Mouse (Mus musculus) heart, embryonic 13.5 days (tissue): Measurements from ENCODE around the gene Trak2. TPM values are rescaled to one million over a fixed set of nuclear protein-coding genes. Genes with fewer than 3 reads are reported as not detected.

Experiments
- ATAC-seq: fragments of 200-750 bp; cut with Nextera tagmentation; 2 replicates; pipeline ENCODE4 v1.8.0; 2017; ENCODE audit warnings: moderate TSS enrichment; ENCODE audit not compliant: insufficient number of reproducible peaks, low FRiP score, low TSS enrichment; ENCODE audit errors: extremely low read depth
- H3K27ac ChIP-seq: fragments of 300-500 bp; sonication (generic); replicated peaks from 2 replicates; pipeline ENCODE4 v1.5.1; 2015; ENCODE audit warnings: moderate library complexity, mild to moderate bottlenecking, inconsistent platforms
- H3K27me3 ChIP-seq: fragments of 300-500 bp; sonication (generic); replicated peaks from 2 replicates; pipeline ENCODE4 v1.6.1; 2015; ENCODE audit warnings: mild to moderate bottlenecking, inconsistent platforms
- H3K36me3 ChIP-seq: fragments of 300-500 bp; sonication (generic); 2 replicates; pipeline ENCODE4 v1.6.1; 2015; ENCODE audit warnings: mild to moderate bottlenecking, inconsistent platforms
- H3K4me1 ChIP-seq: fragments of 300-500 bp; sonication (generic); 2 replicates; pipeline ENCODE4 v1.6.1; 2015; ENCODE audit warnings: inconsistent platforms
- H3K4me2 ChIP-seq: fragments of 300-500 bp; sonication (generic); 2 replicates; pipeline ENCODE4 v1.6.1; 2015; ENCODE audit warnings: inconsistent platforms, mild to moderate bottlenecking, moderate library complexity
- H3K4me3 ChIP-seq: fragments of 300-500 bp; sonication (generic); 2 replicates; pipeline ENCODE4 v1.5.1; 2015; ENCODE audit warnings: moderate library complexity, mild to moderate bottlenecking, inconsistent platforms
- H3K9ac ChIP-seq: fragments of 300-500 bp; sonication (generic); 2 replicates; pipeline ENCODE4 v1.6.1; 2015; ENCODE audit warnings: inconsistent platforms, mild to moderate bottlenecking, moderate library complexity
- H3K9me3 ChIP-seq: fragments of 300-500 bp; sonication (generic); 2 replicates; pipeline ENCODE4 v1.6.1; 2016; ENCODE audit warnings: inconsistent platforms
- WGBS: fragments of 180-500 bp; shearing (Covaris S2); methylation state at CpG from one replicate; pipeline ENCODE4 v1.1.7; 2015; ENCODE audit warnings: mixed read lengths; 5-methylcytosine and 5-hydroxymethylcytosine counted together
- polyA plus RNA-seq: library from polyadenylated mRNA; unstranded; fragments of >200 nt; fragmentation: Nextera tagmentation; extraction: Ambion mirVana; gene quantifications from 2 replicates; pipeline ENCODE4 v1.2.1, GENCODE M21; 2015

The Trak2 gene
- 24.9 and 25.4 TPM in 2 replicates for polyA plus RNA-seq

- under 1% methylated on average over 68 of the region's 69 CpGs for WGBS
These were observed at the start of gene Trak2, which contains the start of gene Stradb for GRCm38 (mm10) chr1:58973366-58974221. TSS of gene Trak2 (minus strand) at chr1:58973430. TSS of gene Stradb (plus strand) at chr1:58973522.

GRCm38 (mm10) chr1:59021556-59021955 is 48.3 kb upstream of the Trak2 start:
- Histone ChIP-seq H3K27ac (no peak overlapping the region), H3K4me1 (no peaks in the 10 kb centered on the region), H3K4me3 (no peak overlapping the region), H3K27me3 (no peaks in the 10 kb centered on the region), H3K36me3 (no peaks in the 10 kb centered on the region), H3K9me3 (no peaks in the 10 kb centered on the region), H3K4me2 (no peak overlapping the region), H3K9ac (no peak overlapping the region)
- no peak for ATAC-seq
- WGBS: 73% methylated on average over 3 of the region's 3 CpGs

More at GRCm38 (mm10) chr1:58973366-58974221, at the start of gene Trak2, which contains the start of gene Stradb:
- Histone ChIP-seq H3K4me2 (peak within 1 kb of the TSS; percentile 92), H3K36me3 (no peaks in the 10 kb centered on the region; the same call in 1 of the 2 replicates), H3K9me3 (no peaks in the 10 kb centered on the region), H3K4me1 (peaks cover 49% of the 10 kb centered on the region), H3K27ac (peak within 1 kb of the TSS; percentile 93), H3K27me3 (no peaks in the 10 kb centered on the region), H3K4me3 (peak within 1 kb of the TSS; percentile 97), H3K9ac (peak within 1 kb of the TSS; percentile 94)
- peak; percentile 92 for ATAC-seq

- Histone ChIP-seq H3K36me3 (no peaks in the 10 kb centered on the region), H3K4me1 (no peaks in the 10 kb centered on the region), H3K4me3 (no peak overlapping the region), H3K27ac (no peak overlapping the region), H3K9ac (no peak overlapping the region), H3K27me3 (no peaks in the 10 kb centered on the region), H3K9me3 (no peaks in the 10 kb centered on the region), H3K4me2 (no peak overlapping the region)
- ATAC-seq: no peak
- 31% methylated on average over 4 of the region's 4 CpGs for WGBS
These were observed 36.0 kb upstream of the Trak2 start for GRCm38 (mm10) chr1:59009250-59009649.

GRCm38 (mm10) chr1:58995313-58995712 is 22.1 kb upstream of the Trak2 start:
- Histone ChIP-seq H3K36me3 (peaks cover 41% of the 10 kb centered on the region), H3K4me1 (peaks cover 7% of the 10 kb centered on the region; the same call in 1 of the 2 replicates), H3K9me3 (no peaks in the 10 kb centered on the region), H3K4me3 (no peak overlapping the region), H3K4me2 (no peak overlapping the region), H3K9ac (no peak overlapping the region), H3K27me3 (no peaks in the 10 kb centered on the region), H3K27ac (no peak overlapping the region)
- 89% methylated on average over 5 of the region's 5 CpGs for WGBS
- no peak for ATAC-seq

- ATAC-seq: no peak
- Histone ChIP-seq H3K9ac (no peak overlapping the region), H3K4me2 (no peak overlapping the region), H3K9me3 (no peaks in the 10 kb centered on the region), H3K27ac (no peak overlapping the region), H3K4me1 (peaks cover 7% of the 10 kb centered on the region; the same call in 1 of the 2 replicates), H3K4me3 (no peak overlapping the region), H3K36me3 (peaks cover 44% of the 10 kb centered on the region), H3K27me3 (no peaks in the 10 kb centered on the region)
- 22% methylated on average over 1 of the region's 1 CpGs for WGBS
These were observed 20.5 kb upstream of the Trak2 start for GRCm38 (mm10) chr1:58993723-58994122.

- Histone ChIP-seq H3K9ac (no peak overlapping the region), H3K4me3 (no peak overlapping the region), H3K4me1 (peaks cover 7% of the 10 kb centered on the region; the same call in 1 of the 2 replicates), H3K9me3 (no peaks in the 10 kb centered on the region), H3K4me2 (no peak overlapping the region), H3K27ac (no peak overlapping the region), H3K27me3 (no peaks in the 10 kb centered on the region), H3K36me3 (peaks cover 44% of the 10 kb centered on the region)
- WGBS: 82% methylated on average over 7 of the region's 7 CpGs
- ATAC-seq: no peak
These were observed 19.9 kb upstream of the Trak2 start for GRCm38 (mm10) chr1:58993144-58993543.

- Histone ChIP-seq H3K27ac (no peak overlapping the region), H3K36me3 (peaks cover 56% of the 10 kb centered on the region), H3K4me3 (no peak overlapping the region), H3K9me3 (no peaks in the 10 kb centered on the region), H3K27me3 (no peaks in the 10 kb centered on the region), H3K4me1 (no peaks in the 10 kb centered on the region), H3K4me2 (no peak overlapping the region), H3K9ac (no peak overlapping the region)
- WGBS: 77% methylated on average over 5 of the region's 5 CpGs
- no peak for ATAC-seq
These were observed 11.4 kb upstream of the Trak2 start for GRCm38 (mm10) chr1:58984586-58984985.

GRCm38 (mm10) chr1:58982276-58982675 is 9.0 kb upstream of the Trak2 start:
- H3K4me1 ChIP-seq: no peaks in the 10 kb centered on the region
- WGBS: 83% methylated on average over 3 of the region's 3 CpGs
- no peak overlapping the region for H3K27ac ChIP-seq
- no peak overlapping the region for H3K9ac ChIP-seq
- H3K4me2 ChIP-seq: no peak overlapping the region
- H3K9me3 ChIP-seq: no peaks in the 10 kb centered on the region
- H3K36me3 ChIP-seq: peaks cover 55% of the 10 kb centered on the region
- no peak overlapping the region for H3K4me3 ChIP-seq
- no peaks in the 10 kb centered on the region for H3K27me3 ChIP-seq
- ATAC-seq: no peak

- no peaks in the 10 kb centered on the region for H3K9me3 ChIP-seq
- under 1% methylated on average over 28 of the region's 28 CpGs for WGBS
- H3K4me2 ChIP-seq: peak overlapping the region; percentile 76
- H3K27me3 ChIP-seq: no peaks in the 10 kb centered on the region
- H3K4me1 ChIP-seq: peaks cover 56% of the 10 kb centered on the region
- no peak; the same call in 1 of the 2 replicates for ATAC-seq
- peak overlapping the region; percentile 97 for H3K4me3 ChIP-seq
- peak overlapping the region; percentile 93 for H3K27ac ChIP-seq
- H3K36me3 ChIP-seq: no peaks in the 10 kb centered on the region; the same call in 1 of the 2 replicates
- peak overlapping the region; percentile 94 for H3K9ac ChIP-seq
These were observed 322 bp downstream of the Trak2 start for GRCm38 (mm10) chr1:58972851-58973365.

GRCm38 (mm10) chr1:58971097-58971496 is 2.1 kb downstream of the Trak2 start:
- Histone ChIP-seq H3K27ac (peak overlapping the region; percentile 66; the same call in 1 of the 2 replicates), H3K4me3 (peak overlapping the region; percentile 97), H3K27me3 (no peaks in the 10 kb centered on the region), H3K9ac (peak overlapping the region; percentile 94), H3K9me3 (no peaks in the 10 kb centered on the region), H3K4me2 (peak overlapping the region; percentile 76), H3K4me1 (peaks cover 69% of the 10 kb centered on the region), H3K36me3 (no peaks in the 10 kb centered on the region)
- ATAC-seq: no peak
- WGBS: 67% methylated on average over 6 of the region's 6 CpGs

GRCm38 (mm10) chr1:58970054-58970453 is 3.2 kb downstream of the Trak2 start:
- Histone ChIP-seq H3K27me3 (no peaks in the 10 kb centered on the region), H3K4me3 (peak overlapping the region; percentile 97), H3K4me1 (peaks cover 73% of the 10 kb centered on the region), H3K9ac (peak overlapping the region; percentile 94), H3K36me3 (no peaks in the 10 kb centered on the region), H3K27ac (peak overlapping the region; percentile 66; the same call in 1 of the 2 replicates), H3K4me2 (peak overlapping the region; percentile 76), H3K9me3 (no peaks in the 10 kb centered on the region)
- 22% methylated on average over 5 of the region's 5 CpGs for WGBS
- ATAC-seq: no peak
